Mouse (Mus musculus): ENCODE measurements around the gene Tbcb.
"Not testable (repeated sequence)": the region's sequence is repeated elsewhere in the genome, so short reads cannot be mapped to it uniquely, and the experiment has no call there.

The Tbcb gene

DNA sequence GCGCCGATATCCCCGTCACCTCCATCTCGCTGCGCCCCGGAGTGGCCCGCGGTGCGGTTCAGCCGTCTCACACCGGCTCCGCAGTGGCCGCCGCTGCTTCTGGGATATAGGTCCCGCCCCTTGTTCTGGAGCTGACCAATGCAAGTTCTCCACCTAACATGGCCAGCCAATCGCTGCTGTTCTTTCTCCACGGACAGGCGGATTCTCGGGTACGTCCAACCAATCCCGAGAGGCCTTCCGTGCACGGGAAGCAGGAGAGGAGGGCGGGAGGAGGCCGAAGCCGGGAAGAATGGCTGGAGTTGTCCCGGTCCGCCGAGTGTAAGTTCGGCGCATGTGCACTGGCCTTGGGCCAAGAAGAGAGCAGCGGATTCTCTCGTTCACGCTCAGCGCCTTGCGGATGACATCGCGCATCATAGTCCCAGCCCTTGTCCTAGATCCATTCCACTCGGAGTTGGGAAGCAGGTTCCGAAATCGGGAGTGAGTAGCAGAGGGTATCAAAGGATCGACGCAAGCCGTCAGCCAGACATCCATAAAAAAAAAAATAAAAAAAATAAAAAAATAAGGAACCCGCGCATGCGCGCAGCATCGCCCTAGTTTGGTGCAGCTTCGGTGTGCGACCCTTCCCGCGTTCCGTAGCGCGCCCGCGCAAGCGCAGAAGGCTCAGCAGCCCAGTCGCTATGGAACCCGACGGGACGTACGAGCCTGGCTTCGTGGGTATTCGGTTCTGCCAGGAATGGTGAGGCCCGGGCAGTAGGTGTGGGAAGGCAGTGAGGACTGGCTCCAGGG lies at the start of gene Tbcb, which contains the start of gene Polr2i:
Tbcb (minus strand) TSS at position 604 of the 786 bp plus-strand sequence.
Polr2i (plus strand) TSS at position 280 of the 786 bp plus-strand sequence.
- peak; percentile 97 for DNase-seq

DNA sequence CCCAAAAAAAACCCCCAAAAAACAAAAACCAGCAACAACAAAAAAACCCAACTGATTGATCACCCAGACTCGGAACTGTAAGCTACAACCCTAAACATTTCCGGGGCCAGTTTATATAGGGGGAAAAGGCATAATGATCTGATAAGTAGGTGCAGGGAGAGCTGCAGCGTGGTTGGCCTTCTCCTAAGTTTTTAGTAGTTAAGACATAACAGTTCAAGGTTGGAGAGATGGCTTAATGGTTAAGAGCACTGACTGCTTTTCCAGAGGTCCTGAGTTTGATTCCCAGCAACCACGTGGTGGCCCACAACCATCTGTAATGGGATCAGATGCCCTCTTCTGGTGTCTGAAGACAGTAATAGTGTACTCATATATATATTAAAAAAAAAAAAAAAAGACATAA lies 49.5 kb upstream of the Tbcb start:
- DNase-seq: no peak

DNA sequence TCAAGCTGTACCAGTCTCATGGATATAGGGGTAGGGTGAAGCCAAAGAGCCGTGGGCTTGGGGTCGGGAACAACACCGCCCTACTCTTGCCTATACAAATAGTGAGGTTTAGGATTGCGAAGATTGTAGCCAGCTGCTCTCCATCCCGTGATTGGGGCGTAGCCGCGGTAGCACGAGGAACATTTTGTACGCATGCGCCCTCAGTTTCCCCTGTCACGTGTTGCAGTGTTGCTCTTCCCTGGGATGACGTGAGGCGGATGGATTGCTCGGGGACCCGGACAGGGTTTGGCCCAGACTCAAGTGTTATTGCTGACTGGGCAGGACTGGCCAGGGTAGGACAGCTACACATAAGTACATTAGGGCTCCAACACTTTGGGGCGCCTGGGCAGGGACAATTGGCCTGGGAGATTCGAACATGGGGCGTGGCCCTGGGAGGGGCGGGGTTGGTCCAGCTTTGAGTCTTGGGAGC lies 48.6 kb upstream of the Tbcb start:
- DNase-seq: peak; percentile 92

DNA sequence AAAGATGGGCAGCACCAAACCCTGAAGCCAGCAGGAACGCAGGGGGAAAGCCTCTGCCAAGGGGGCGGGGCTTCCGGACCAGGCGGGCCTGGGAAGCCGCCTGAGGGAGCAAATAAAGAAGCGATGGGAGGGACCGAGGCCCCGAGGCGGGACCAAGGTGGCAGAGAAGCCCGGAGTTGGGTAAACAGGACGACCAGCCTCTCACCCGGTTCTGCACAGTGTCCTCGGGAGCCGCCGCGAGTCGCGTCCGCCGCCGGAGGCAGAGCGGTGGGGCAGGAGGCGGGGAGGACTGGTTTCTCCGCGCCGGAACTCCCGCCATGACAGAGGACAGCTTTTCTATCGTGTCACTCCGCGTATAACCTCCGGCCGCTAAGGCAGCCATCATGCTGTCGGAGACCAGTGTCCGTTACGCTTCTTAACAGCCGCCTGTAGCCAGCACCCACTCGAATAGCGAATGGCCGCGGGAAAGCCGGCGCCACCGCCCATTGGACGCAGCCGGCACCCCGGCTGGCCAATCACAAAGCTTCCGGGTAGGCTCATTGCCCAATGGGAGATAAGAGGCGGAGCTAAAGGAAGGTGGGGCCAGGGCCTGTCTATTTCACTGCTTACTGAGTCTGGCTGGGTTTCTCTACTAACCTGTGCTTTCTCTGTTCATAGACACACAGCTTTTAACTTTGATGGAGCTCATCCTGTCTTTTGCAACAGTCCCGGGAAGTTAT lies 48.0 kb upstream of the Tbcb start, which contains the start of the genes Thap8 and Wdr62:
Thap8 (plus strand) TSS at position 144 of the 719 bp plus-strand sequence.
Wdr62 (minus strand) TSS at position 469 of the 719 bp plus-strand sequence.
- peak; percentile 96 for DNase-seq

DNA sequence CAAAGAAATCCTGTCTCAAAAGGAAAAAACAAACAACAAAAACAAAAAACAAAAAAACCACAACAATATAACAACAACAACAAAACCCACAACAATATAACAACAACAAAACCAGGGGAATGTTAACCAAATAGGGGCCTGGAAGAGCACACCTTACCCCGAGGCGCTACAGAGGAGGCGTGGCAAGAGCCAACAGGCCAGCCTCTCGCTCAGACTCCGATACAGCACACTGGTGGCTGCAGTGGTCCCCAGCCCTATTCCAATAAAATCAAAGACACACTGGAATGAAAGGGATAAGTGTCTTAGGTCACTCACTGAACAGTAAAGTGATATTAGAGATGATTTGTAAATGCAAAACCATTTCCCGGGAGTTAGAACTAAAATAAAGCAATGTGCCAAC lies 47.5 kb upstream of the Tbcb start:
- DNase-seq: peak; percentile 60

DNA sequence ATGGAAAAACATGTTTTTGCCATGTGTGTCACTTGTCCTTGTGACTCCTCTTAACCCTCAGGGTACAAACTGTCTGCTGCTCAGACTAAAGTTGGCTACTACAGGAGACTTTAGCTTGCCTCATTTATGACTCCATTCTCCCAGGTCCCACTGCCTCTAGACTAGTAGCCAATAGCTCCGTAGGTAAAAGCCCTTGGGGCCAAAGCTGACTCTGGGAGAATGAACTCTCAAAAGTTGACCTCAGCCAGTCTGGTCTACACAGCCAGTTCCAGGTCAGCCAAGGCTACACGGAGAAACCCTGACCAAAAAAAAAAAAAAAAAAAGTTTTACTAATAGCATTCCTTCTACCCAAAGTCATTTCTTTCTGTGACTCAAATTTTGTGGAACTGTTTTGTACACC lies 46.8 kb upstream of the Tbcb start:
- DNase-seq: no peak

DNA sequence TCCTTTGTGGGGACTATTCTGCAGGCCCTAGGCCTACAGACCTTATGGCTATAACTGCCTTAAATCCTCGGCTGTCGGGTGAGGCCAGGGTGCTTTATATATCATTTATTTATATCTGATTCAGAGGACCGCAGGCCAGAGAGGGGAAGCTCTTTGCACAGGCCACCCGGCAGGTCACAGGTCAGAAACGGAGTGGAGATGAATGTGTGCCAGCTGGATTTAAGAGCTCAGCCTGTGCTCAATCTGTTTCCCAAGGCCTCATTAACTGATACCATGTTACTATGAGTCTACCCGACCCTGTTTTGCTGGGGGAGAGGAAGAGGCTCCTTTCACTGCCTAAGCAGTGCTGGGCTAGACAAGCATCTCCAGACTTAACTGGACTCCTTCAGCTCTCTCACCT lies 42.3 kb upstream of the Tbcb start:
- DNase-seq: no peak

DNA sequence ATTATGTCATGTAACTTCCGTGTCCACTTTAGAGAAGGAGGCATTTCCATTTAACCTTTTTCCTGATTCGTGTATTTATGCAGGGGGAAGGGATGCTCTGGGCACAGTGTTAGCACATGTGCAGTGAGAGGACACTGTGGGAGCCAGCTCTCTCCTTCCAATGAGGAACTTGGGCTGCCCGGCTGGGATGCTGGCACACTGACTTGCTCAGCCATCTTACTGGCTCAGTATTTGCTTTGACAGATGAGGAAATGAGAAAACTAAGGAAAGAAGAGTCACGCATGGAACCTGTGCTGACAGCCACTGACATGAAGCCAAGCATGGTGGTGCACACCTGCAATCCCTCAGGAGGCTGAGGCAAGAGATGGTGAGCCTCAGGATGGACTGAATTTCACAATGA lies 37.6 kb upstream of the Tbcb start:
- no peak for DNase-seq

DNA sequence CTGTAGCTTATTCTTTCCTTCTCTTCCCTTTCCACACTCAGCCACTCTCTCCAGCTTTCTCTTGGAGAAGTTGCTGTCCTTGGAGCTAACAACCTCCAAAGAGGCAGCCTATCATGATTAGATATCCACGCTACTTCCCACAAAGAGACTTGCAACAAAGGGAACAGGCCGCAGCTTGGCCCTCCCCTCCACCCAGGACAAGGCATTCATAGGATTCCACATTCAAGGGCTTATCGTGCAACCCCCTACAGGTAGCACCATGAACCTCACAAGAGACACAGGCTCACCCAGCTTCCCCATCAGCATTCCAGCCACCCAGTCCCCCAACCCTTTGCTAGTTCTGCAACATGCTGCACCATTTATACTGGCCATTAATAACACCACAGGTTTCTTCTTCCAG lies 34.7 kb upstream of the Tbcb start:
- no peak for DNase-seq

DNA sequence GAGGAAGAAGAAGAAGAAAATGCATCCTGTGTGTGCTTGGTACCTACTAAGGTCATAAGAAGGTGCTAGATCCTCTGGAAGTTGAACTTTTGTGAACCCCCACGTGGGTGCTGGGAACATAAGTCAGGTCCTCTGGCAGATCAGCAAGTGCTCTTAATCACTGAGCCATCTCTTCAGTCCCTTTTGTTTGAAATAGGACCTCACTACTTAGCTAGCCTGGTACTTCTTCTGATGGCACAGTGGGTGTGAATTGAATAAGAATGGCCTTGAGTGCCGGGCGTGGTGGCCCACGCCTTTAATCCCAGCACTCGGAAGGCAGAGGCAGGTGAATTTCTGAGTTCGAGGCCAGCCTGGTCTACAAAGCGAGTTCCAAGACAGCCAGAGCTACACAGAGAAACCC lies 33.9 kb upstream of the Tbcb start:
- no peak for DNase-seq

DNA sequence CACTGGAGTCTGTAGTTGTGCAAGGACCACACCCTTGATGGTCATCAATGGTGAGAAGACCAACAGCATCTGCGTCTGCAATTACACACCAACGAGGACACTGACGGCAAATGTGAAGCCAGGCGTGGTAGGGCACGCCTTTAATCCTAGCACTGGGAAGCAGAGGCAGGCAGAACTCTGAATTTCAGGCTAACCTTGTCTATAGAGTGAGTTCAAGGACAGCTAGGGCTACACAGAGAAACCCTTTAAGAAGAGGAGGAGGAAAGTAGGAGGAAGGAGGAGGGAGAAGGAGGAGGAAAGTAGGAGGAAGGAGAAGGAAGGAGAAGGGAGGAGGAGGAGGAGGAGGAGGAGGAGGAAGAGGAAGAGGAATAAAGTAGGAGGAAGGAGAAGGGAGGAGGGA lies 33.5 kb upstream of the Tbcb start:
- no peak for DNase-seq

DNA sequence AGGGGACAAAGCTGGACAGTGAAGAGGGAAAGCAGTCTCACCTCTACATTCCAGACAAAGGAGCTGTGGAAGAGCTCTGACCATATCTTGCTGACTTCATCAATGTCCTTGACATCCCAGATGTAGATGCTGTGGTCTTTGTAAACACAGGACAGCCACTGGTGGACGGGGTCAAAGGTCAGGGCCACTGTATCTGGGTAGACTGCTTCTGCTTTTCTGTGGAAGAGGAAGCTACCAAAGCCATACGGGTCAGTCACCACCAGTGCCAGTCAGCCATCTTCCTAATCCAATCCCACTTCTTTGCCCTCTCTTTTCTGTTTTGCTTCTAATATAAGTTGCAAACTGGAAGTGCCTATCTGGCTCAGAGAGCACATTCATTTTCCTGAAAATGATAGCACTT lies 33.0 kb upstream of the Tbcb start:
- no peak for DNase-seq

DNA sequence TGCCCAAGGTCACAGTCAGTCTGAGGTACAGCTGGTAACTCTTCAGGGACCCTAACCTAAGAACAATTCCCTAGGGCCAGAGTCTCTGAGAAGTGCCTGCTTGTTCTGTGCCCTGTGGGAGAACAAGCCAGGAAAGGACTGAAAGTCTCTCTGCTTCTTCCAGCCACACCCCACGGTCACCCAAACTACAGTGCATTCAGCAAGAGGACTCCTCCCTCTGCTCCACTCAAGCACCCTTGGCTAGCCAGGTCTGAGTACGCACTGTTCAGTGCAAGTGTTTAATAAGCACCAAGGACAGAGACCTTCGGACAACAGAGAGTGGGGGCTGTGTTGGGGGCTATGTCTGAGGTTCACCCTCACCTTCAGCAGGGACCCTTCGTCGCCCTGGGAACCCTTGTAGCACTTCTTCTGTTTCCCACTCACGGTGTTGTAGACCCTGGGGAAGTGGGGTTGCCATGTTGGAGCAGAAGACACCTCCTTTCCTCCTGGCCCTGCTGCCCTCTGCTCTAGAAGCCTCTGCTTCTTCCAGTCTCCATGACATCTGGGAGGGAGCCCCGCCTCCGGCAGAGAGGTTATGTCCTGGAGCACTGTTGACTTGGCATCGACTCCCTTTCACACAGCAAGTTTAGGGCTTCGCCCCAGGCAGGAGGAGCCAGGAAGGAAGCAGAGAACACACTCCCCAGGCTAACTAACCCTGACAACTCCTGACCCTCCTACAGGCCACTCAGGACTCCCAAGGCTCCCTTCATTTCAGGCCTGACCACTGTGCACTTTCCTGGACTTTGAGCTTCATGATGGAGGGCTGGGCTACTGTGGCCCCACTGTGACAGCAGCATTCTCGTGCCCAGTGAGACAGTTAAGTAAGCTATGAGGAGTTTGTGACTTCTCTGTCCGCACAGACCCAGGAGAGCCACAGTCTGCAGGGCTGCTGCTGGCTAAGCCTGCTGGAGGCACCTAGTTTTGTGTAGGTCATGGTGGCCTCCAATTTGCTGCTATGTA lies 20.2 kb upstream of the Tbcb start:
- no peak for DNase-seq

DNA sequence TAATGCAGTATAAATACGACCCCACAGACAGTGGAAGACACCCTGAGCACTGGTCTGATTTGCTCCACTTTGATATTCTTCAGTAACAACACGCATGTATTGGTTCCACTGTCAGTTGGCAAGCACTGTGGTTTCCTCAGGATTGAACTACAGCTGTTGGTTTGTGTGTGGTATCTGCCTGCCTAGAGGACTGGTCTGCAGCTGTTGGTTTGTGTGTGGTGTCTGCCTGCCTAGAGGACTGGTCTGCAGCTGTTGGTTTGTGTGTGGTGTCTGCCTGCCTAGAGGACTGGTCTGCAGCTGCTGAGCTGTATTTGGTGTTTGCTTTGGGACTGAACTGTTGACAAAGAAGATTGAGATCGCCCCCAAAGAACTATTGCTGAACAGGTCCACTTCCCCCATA lies 5.3 kb upstream of the Tbcb start:
- DNase-seq: not testable (repeated sequence)

DNA sequence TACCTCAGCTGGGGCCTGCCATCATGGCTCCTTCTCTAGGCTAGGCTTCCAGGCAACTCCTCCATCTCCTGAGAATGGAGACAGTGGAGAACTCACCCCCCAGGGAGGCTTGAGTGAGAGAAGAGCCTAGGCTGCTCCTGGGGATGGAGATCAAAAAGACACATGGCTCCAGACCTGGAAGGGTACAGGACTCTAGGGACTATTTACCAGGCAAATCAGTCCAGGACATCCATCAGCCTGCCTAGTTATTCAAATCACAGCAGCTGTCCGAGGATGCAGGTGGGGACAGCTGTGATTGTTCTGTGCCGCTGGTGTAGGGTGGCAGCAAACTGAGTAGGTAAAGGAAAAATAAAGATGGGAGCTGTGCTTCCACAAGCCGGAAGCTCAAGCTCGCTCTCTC lies 3.6 kb upstream of the Tbcb start, which contains the start of gene Ovol3:
Ovol3 (minus strand) TSS at position 101 of the 400 bp plus-strand sequence.
- no peak for DNase-seq

DNA sequence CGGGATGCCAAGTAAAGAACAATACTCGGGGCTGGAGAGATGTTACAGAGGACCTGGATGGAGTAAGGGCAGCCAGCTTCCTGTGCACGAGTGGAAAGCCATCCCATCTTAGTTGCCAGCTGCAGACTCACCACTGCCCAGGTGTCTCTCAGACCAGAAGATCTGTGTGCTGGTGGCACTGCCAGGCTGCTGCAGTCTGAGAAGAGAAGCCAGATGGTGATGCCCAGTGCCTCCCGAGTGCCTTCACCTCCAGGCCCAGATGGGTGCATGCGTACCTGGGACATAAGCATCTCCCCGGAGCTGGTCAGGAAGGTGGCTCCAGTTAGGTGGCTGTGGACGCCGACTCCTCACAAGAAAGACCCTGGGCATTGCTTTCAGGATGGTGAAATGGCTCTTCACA lies 3.0 kb upstream of the Tbcb start:
- no peak for DNase-seq

DNA sequence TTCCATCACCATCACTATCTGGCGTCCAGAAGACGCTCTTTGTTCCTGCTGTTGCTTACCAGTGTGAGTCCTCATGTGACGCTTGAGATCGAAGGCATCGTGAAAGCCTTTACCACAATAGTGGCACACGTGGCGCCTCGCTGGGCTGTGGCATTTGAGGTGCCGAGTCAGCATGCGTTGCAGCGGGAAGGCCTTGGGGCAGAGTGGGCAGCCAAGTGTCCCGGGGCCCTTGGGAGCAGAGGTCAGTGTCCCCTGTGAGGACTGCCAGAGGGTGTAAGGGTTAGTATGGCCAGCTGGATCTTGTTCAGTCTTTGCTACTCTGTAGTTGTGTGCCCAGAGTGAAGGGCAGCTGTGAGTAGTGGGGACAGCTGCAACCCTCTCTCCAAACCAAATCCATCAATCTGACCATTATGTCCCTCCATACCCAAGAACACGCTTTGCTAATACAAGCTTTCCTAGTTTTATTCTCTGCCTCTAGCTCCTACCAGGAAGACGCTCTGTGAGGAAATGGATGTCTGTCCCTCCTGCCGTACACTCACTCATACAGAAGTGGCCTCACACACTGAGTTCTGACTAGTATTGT lies 2.3 kb upstream of the Tbcb start:
- no peak for DNase-seq

DNA sequence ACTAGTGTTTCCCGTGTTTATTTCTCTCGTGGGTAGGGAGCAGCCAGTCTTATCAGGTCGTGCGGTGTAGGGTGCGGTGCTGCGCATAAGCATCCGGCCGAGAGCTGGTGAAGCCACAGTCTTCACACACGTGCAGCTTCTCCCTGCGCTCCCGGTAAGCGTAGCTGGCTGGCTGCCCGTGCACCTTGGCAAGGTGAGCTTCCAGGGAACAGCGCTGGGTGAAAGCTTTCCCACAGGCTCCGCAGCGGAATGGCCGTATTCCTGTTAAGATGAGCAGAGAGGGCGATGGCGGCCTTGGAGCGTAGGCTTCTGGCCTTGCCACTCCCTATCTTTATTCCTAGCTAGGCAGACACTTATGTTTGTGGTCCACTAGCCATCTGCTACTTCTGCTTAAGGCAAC lies 1.3 kb upstream of the Tbcb start:
- DNase-seq: no peak

DNA sequence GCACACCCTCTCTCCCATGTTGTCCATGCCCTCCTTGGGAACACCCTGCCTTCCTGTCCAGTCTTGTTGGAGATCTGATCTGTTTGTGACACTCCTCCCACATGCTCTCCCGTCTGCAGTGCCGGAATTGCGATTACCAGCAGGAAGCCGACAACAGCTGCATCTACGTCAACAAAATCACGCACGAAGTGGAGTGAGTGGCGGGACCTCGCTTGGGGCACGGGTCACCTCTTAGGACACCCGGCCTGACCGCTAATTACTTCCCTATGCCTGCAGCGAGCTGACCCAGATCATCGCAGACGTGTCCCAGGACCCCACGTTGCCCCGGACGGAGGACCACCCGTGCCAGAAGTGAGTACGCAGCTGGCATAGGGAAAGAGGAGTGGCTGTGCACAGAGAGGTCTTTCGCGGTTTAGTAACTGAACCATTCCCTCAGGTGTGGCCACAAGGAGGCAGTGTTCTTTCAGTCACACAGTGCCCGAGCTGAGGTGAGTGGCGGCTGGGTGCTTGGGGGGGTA lies 618 bp upstream of the Tbcb start:
- peak; percentile 81 for DNase-seq

DNA sequence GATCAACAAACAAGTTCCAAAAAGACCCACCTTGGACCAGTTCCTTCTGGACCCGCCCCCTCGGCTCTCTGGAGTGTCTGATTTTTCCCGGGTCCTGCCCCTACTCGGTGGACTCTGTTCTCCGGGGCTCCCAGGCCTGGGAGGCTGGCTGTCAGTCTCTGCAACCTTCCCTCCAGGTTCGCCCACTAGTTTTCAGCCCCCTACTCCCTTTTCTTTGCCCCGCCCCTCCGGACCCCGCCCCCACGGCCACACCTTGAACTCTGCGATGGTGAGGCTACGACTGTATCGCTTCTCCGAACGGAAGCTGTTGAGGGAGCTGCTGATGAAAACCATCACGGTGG lies 774 bp downstream of the Tbcb start:
- no peak for DNase-seq

DNA sequence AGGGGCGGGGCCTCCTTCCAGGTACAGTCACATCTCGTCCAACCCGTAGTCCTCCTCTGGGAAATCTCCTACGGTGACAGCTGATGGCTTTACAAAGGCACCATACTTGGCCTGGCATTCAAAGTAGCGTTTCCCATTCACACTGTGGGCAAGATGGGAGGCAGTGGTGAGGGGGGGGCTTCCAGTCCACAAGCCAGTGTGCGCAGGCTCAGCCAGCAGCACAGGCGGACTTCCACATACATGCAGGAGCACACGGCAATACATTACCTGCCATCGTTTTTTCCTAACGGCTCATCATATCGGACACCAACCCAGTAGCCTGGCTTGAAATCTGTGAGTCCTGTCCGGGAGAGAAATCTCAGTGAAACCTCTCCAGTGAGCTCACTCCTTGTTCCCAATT lies 7.9 kb downstream of the Tbcb start:
- DNase-seq: no peak

DNA sequence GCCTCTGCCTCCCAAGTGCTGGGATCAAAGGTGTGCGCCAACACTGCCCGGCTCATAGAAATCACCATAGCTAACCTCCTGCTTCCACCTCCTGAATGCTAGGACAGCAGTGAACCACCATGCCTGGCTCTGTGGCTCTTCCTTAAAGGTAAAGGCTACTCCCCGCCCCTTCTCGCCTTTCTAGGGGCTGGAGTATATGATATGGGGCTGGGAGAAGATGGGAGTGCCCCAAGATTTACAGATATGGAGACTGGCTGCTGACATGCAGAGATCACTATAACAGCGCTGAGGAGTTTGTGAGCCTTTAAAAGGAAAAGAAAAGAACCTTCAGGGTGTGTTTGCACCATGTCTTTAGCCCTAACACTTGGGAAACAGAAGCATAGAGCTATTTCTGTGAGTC lies 9.9 kb downstream of the Tbcb start:
- DNase-seq: no peak
